Mouse (Mus musculus) T-helper 17 cell (primary cell): Measurements from ENCODE around the gene Cds1.
"Not testable (repeated sequence)": the region's sequence is repeated elsewhere in the genome, so short reads cannot be mapped to it uniquely, and the experiment has no call there.

Source experiments
- in situ Hi-C, 2 experiments: fragments of 300-600 bp; cut with MboI, MseI; formaldehyde crosslinking; loops; 1 replicate in 1 of 2; 2 replicates in 1 of 2; pipeline ENCODE4 v1.15.1; 2025; ENCODE audit warnings: high pct_unique_total_duplicates in 2 of 2

Gene Cds1

DNA sequence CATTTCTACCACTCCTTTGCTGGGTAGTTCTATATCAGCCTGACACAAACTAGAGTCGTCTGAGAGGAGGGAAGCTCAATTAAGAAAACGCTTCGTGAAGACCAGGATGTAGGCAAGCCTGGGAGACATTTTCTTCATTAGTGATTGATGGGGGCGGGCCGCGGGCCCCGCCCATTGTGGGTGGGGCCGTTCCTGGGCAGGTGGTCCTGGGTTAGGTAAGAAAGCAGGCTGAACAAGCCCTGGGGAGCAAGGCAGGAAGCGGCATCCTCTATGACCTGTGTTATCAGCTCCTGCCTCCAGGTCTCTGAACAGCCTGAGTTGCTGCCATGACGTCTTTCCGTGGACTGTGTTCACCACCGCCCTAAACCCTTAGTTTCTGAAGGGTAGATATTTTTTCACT, 62.5 kb downstream of the Cds1 start:
- in situ Hi-C loops, result no loop called here

- in situ Hi-C loops, result no loop called here
Observed at GRCm38 (mm10) chr5:101828932-101829331, 64.0 kb downstream of the Cds1 start.

GRCm38 (mm10) chr5:101830180-101830579, 65.2 kb downstream of the Cds1 start:
- in situ Hi-C loops, result no loop called here

DNA sequence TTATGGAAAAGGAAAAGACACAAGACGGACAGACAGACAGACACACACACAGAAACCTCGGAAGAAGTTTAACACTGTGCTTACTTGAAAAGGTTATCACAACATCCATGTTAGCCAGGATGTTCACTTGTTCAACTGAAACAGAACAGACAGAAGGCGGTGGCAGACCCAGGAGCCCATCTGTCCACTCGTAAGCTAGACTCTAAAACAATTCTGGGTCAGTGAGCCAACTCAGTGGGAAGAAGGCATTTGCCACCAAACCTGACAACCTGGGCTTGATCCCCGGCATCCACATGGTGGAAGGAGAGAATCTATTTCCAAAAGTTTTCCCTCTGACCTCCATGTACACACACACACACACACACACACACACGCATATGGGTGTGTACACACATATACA, 67.1 kb downstream of the Cds1 start:
- in situ Hi-C loops, result no loop called here

GRCm38 (mm10) chr5:101832991-101833390, 68.1 kb downstream of the Cds1 start:
- in situ Hi-C loops, result no loop called here

DNA sequence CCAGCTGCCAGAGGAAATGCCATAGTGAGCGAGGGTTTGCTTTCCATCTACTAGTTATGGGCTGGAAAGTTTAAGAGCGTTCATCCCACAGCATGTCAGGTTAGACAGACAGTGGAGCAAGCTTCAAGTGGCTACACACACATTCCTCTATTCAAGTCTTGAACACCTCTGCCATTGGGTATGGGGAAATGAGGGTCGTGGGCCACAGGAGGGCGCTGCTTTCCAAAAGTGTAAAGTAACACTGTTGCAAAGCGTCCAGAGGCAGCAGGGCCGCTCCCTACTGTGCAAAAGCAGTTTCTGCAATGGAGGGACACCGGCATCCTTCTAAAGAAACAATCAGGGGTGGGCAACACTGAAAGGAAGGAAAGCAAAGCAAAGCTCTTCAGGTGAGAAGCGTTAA, 68.9 kb downstream of the Cds1 start:
- in situ Hi-C loops, result no loop called here

GRCm38 (mm10) chr5:101836221-101836620, 71.3 kb downstream of the Cds1 start:
- in situ Hi-C loops, result no loop called here

DNA sequence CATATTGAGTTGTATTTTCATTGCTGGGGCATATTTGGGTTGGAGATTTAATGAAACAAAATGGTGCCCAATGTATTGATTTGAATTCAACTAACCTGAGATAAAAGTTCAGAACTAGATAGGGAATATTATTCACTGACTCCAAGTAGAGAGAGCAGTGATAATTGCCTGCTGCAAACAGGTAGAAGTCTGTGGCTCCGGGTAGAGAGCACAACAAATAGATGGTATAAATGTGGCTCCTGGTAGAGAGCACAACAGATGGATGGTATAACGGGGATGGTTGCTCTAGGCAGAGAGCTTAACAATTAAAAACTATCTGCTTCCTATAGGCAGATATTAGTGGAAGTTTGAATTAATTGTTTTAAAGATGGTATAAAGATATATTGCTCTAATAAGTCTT, 72.7 kb downstream of the Cds1 start:
- in situ Hi-C loops, result not testable (repeated sequence)

- in situ Hi-C loops, result no loop called here
Observed at GRCm38 (mm10) chr5:101840476-101840875, 75.5 kb downstream of the Cds1 start.

DNA sequence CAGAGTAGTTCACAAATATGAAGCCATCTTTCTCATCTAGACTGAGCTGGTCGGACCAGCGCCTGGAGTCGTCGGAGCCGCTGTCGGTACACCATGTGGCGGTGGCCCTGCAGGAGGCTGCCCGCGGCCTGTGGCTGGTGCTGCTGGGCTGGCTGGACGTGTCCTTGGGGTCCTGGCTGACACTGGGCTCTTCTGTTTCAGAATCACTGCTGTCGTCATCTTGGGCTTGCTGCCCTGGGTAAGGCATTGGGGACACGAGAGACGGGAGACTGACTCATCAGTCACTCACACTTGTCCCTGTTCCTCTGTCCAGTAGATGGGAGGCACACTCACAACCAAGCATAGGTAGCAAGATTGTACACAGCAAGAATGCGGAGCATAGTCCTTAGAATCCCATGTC, 80.1 kb downstream of the Cds1 start:
- in situ Hi-C loops, result no loop called here

GRCm38 (mm10) chr5:101845930-101846329, 81.0 kb downstream of the Cds1 start:
- in situ Hi-C loops, result no loop called here

GRCm38 (mm10) chr5:101847323-101847722, 82.4 kb downstream of the Cds1 start:
- in situ Hi-C loops, result no loop called here

GRCm38 (mm10) chr5:101847762-101848161, 82.8 kb downstream of the Cds1 start:
- in situ Hi-C loops, result no loop called here

- in situ Hi-C loops, result no loop called here
Observed at GRCm38 (mm10) chr5:101851133-101851532, 86.2 kb downstream of the Cds1 start.

DNA sequence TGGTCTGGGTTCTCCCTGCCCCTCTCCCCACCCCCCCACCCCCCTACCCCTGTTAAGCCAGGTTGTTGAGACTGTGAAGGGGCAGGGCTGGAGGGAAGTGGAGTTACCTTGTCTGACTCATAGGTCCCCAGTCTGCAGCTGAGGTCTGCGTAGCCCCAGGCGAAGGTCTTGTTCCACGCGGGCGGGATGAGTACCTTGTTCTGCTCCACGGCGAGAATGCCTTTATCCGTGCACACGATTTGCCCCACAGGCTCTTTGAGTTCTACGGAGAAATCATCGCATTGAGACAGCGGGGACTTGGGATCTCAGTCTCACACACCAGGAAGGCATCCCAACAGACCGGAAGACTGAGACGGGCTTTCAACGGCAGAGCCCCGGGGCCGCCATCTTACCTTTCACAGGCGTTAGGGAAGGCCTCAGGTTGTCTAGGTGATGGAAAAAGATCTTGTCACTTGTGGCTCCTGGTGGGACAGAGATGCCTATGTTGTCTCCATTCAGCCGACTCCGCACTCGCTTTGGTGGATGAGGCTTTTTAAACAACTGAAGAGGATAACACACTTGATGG, 87.3 kb downstream of the Cds1 start:
- in situ Hi-C loops, result no loop called here

GRCm38 (mm10) chr5:101854100-101854499, 89.2 kb downstream of the Cds1 start:
- in situ Hi-C loops, result no loop called here

DNA sequence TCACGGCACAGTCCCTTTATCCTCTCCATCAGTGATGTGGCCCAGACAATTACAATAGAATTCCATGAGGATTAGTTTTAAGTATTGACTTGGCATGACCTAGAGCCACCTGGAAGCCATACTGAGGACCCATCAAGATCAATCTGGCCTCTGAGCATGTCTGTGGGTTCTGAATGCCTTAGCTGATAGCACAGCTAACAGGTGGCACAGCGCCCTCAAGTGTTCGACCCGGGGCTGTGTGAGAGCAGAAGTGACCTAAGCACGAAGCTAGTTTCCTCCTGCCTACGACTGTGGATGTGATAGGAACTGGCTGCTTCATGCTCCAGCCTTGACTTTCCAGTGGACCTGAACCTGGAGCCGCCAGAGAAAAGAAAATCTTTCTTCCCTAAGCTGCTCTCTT, 89.7 kb downstream of the Cds1 start:
- in situ Hi-C loops, result no loop called here

GRCm38 (mm10) chr5:101855475-101855874, 90.5 kb downstream of the Cds1 start:
- in situ Hi-C loops, result no loop called here

- in situ Hi-C loops, result no loop called here
Observed at GRCm38 (mm10) chr5:101858891-101859436, 94.0 kb downstream of the Cds1 start.

DNA sequence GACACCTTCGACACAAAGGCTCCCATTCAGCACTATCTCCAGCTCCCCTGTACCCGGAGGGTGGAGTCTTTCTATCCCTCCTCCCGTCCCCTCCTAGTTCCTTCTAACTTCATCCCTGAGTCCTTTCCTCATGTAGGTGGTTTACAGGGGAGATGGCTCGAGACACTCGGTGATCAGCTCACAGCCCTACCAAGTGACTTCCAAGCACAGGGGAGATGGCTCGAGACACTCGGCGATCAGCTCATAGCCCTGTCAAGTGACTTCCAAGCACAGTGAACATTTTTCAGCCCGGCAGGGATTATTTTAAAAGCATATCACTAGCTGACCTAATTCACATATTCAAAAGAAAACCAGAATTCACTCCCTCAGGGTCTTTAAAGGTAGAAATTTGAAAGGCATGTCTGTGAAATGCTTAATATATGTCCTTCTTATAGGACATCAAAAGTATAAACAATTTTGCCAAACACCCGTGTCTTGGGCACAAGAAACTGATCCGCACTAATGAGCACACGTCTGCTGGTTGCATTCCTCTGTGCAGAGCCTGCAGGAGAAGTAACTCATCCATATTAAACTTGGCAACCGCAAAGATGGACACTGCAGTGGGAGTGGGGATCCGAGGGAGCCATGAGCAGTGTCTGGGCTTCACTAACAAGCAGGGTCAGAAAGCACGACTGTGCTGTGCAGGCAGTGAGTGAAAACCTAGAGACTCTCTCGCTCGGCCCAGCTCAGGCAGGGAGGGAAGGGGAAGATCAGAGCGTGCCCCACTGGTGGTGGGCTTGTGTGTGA, 97.0 kb downstream of the Cds1 start:
- in situ Hi-C loops, result no loop called here

DNA sequence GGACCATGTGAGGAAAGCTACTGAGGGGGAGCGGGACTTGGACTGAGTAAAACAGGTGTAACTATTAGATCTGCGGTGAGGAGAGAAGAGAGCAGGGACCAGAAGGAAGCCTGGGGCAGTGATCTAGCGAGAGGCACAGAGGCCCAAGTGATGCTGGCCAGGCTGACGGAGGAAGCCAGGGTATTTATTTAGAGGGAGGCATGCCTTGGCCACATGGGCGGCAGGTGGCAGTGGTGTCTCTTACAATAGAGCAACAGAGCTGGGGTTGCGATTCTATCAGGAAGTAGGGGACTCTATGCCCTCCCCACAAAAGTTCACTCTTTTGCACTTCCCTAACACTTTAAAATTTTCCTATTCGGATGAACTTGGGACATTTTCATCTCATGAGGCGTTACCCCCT, 97.7 kb downstream of the Cds1 start:
- in situ Hi-C loops, result no loop called here

- in situ Hi-C loops, result no loop called here
Observed at GRCm38 (mm10) chr5:101863946-101864345, 99.0 kb downstream of the Cds1 start.

- in situ Hi-C loops, result no loop called here
Observed at GRCm38 (mm10) chr5:101866722-101867121, 101.8 kb downstream of the Cds1 start.
